Mouse (Mus musculus) T-helper 2 cell (primary cell): Measurements from ENCODE around the gene Pbld2.

Source experiments
- in situ Hi-C: fragments of 300-600 bp; cut with MboI, MseI; formaldehyde crosslinking; loops from one replicate; pipeline ENCODE4 v1.15.1; 2025; ENCODE audit warnings: high pct_unique_total_duplicates

The Pbld2 gene

DNA sequence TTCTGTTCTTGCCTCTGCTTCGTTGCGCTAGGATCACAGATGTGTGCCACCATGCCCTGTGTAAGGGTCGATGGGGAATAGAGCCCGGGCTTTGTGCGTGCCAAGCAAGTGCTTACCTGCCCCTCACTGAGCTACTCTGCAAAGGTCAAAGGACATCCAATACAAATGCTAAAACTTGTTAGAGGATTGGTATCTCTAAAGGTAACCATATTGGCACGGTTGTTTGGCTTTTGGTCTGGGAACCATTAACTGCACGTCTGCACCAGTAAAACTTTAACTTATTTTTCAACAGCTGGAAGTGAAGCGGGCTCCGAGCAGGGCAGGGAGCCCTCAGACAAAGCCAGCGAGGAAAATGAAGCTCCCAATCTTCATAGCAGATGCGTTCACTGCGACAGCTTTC lies 37.2 kb downstream of the Pbld2 start:
- in situ Hi-C loops: no loop called here

DNA sequence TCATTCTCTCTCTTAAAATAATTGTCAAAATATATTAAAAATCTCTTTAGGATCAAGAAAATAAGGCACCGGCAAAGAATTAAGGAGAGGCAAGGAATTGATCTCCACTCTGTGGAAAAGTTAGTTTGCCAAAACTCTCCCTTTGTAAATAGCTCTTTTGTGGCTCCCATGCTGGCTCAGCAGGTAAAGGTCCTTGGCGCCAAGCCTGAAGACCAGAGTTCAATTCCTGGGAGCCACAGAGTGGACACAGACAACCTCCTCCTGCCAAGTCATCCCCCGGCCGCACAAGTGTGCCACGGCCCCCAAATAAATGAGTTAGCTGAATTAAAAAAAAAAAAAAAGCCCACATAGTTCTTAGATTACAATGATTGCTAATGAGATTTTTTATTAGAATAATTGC lies 38.6 kb downstream of the Pbld2 start:
- in situ Hi-C loops: no loop called here

DNA sequence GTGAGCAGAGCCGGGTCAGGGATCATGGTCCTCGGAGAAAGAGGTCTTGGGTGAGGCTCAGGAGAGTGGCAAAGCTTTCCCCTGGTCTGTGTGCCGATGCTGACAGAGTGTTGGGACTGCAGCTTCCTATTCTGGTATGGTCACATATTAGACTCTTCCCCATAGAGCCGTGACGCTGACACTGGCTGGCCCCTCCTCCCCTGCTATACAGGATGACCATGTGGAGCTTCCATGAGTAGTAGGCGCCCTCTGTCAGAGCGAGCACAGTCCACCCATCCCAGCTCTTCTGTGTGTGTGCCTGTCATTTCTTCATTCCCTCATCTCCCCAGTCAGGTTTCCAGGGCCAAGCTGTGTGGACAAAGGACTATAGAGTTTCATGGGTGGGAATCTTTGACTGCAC lies 39.2 kb downstream of the Pbld2 start:
- in situ Hi-C loops: no loop called here

- in situ Hi-C loops: no loop called here
Measured at GRCm38 (mm10) chr10:63064516-63064915, 40.4 kb downstream of the Pbld2 start.

GRCm38 (mm10) chr10:63065561-63065960 lies 41.4 kb downstream of the Pbld2 start:
- in situ Hi-C loops: no loop called here

GRCm38 (mm10) chr10:63065988-63066387 lies 41.9 kb downstream of the Pbld2 start:
- in situ Hi-C loops: no loop called here

DNA sequence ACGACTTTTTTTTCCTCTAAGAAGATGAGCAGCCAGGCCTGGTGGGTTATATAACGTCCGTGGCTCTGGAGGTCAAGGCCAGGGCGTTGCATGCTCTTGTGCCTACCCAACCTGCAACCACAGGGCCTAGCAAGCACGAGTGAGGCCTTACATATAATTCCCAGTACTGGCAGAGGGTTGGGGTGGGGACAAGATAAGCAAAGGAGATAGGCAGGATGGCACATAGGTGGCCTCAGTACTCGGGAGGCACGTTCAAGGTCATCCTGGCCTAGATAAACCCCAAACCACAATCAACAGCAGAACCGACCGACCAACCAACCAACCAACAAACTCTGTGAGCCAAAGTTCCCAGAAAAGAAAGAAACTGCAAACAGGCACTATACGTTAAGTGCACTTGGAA lies 62.2 kb downstream of the Pbld2 start:
- in situ Hi-C loops: no loop called here

GRCm38 (mm10) chr10:63089103-63089757 lies 65.1 kb downstream of the Pbld2 start:
- in situ Hi-C loops: no loop called here

DNA sequence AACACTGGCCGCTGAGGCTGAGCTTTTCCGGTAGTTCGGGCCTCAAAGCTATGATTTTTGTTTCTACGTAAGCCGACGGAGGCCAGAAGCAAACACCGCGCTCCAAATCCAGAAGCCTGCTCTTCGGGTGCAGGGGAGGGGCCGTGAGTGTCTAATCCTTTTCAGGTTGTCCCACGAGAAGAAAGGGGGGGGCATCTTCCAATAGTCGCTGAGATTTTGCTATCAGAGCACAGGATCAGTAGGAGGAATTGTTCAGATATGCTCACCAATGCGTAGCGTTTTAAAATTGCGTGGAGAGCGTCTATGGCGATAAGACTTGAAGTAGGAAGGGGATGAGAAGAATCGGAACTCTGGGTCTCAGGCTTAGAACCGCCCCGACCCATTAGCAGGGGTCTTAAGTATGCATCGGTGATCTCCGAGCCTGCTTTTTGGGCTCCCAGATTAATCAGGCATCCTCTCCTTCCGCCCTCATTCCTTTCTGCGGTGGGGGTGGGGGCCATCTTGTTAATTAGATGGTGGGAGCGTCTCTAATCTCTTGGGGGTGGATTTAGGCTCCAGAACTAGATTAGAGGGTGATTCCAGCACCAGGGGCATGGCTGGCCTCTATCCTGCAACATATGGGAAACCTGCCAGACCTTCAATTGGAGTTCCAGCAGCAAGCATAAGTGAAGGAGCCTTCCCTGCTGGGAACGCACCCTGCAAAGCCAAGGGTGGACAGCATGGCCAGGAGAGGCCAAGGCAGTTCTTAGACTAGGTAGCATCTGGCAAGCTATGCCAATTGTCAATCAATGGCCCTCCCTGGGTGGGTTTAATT lies 65.8 kb downstream of the Pbld2 start:
- in situ Hi-C loops: no loop called here

GRCm38 (mm10) chr10:63091915-63092314 lies 67.8 kb downstream of the Pbld2 start:
- in situ Hi-C loops: no loop called here

DNA sequence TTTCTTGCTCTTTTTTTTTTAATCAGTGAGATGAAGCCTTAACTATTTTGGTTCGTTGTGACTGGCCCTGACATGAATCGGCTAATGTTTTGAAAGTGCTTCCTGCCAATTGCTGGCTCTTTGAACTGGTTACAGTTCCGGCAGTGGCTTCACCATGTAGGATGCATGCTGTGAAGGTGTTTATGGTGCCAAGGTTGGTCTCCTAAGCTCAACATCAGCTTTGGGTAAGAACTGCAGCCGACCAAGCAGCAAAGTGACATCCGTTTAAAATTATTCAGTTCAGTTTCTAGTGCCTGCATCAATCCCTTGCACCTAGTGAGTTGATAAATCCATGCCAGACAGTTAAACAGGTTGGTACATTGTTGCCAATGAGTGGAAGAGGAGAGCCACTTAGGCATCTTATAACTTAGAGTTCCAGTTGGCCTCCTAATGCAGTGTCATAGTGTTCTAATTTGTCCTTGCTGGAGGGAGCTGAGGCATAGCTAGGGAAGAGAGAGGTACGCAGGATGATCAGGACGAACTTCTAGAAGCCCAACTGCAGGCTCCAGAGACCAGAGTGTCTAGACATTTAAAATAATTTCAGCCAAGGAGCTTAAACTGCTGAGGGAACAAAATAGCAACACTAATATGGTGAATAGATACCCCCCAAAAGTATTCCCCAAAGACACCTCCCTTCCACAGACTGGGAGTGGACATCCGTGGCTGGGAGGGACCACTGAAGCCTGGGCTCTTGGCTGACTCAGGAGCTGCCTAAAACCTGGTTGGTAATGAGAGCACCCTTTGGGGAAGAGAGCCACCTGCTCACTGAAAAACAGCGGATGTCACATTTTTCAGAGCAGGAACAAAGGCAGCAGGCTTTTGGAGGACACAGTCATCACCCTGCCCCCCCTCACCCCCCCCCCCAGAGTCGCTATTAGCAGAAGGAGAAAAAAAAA lies 68.8 kb downstream of the Pbld2 start:
- in situ Hi-C loops: no loop called here

- in situ Hi-C loops: no loop called here
Measured at GRCm38 (mm10) chr10:63096757-63097156, 72.6 kb downstream of the Pbld2 start.

DNA sequence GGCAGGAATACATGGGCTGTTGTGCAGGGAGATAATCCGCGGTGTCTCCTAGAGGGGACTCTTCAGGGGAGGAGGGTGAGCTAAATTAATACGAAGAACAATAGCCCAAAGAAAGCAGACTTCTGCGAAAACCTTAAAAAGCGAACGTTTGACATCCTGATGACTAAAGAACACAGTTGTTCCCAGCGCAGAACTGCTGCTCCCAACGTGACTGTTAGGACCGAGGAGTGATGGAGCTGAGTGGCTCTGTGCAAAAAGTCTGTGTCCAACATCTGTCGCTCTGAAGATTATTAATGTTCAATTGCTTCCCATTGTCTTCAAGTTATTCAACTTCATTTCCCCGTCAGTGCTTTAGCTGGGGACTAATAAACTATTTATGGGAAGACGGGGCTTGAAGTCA lies 74.1 kb downstream of the Pbld2 start:
- in situ Hi-C loops: no loop called here

- in situ Hi-C loops: no loop called here
Measured at GRCm38 (mm10) chr10:63099521-63099920, 75.4 kb downstream of the Pbld2 start, which contains the start of gene Atoh7. Gene Atoh7 (plus strand): TSS chr10:63099651.

DNA sequence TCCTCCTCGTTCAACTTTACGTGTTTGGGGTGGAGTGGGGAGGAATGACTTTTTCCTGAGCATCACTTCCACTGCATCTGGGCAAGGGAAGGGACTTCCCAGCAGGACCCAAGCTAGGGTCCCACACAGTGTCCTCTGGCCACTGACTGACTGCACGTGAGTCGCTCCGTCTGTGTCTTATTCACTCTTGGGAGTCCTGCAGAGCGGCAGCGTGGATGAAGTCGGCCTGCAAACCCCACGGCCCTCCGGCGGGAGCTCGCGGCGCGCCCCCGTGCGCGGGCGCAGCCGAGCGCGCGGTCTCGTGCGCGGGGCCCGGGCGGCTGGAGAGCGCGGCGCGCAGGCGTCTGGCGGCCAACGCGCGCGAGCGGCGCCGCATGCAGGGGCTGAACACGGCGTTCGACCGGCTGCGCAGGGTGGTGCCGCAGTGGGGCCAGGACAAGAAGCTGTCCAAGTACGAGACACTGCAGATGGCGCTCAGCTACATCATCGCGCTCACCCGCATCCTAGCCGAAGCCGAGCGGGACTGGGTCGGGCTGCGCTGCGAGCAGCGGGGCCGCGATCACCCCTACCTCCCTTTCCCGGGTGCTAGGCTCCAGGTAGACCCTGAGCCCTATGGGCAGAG lies 75.9 kb downstream of the Pbld2 start:
- in situ Hi-C loops: no loop called here

- in situ Hi-C loops: no loop called here
Measured at GRCm38 (mm10) chr10:63100657-63101056, 76.5 kb downstream of the Pbld2 start.
